Mouse (Mus musculus): ENCODE measurements around the gene Slc6a9.

GRCm38 (mm10) chr4:117904094-117904493, 69.8 kb downstream of the Slc6a9 start:
- TF ChIP-seq CTCF (IDR thresholded peaks at IDR 0.05; ENCODE audit: borderline replicate concordance, extremely low read depth, insufficient read depth, insufficient read length) = no peak
- TF ChIP-seq POLR2A (IDR thresholded peaks at IDR 0.05; ENCODE audit: borderline replicate concordance, extremely low read depth, insufficient read depth, insufficient read length, poor library complexity, severe bottlenecking) = no peak

All from brain, embryonic 14.5 days (tissue).